Mouse (Mus musculus): ENCODE results near the gene Aff1.

GRCm38 (mm10) chr5:103729225-103729624, 37.1 kb downstream of the Aff1 start:
- TF ChIP-seq CTCF (IDR thresholded peaks at IDR 0.05; ENCODE audit: low read depth, low read length) = no peak
- TF ChIP-seq GATA1 (IDR thresholded peaks at IDR 0.05; ENCODE audit: borderline replicate concordance, low read length) = no peak
- no peak for TF ChIP-seq POLR2AphosphoS5 (IDR thresholded peaks at IDR 0.05; ENCODE audit: insufficient replicate concordance, low read depth, low read length)
